Mouse (Mus musculus) embryo, embryonic 9.5 days (tissue): Measurements from ENCODE around the gene Chd2.
"Not testable (repeated sequence)": the region's sequence is repeated elsewhere in the genome, so short reads cannot be mapped to it uniquely, and the experiment has no call there.

Experiments
- DNase-seq: peaks from one replicate; pipeline ENCODE4 v3.0.0-alpha.2; 2017; ENCODE audit errors: extremely low spot score

Chd2 gene

DNA sequence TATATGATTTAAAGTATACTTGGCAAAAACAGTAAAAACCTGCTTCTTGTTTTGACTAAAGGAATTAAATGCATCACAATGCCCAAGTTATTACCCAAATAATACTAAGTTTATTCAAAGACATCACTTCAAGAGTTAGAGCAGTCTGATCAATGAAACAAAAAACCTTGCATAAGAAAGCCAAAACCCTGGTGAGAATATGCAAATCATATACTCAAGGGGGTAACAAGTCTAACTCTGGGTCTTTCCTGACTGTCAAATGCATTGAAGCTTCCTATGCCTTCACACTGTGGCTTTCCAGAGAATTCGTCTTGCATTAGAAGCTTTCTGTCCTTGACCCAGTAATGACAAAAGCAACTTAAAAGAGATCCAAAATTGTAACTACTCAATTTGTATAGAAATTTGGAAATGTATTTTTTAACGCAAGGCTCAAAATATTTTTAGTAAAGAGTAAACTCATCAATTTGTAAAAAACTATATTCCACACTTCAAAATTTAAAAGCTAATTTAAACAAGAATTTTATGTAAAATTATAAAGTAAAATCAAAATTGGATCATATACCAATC is 2.4 kb downstream of the Chd2 start:
- DNase-seq: no peak

DNA sequence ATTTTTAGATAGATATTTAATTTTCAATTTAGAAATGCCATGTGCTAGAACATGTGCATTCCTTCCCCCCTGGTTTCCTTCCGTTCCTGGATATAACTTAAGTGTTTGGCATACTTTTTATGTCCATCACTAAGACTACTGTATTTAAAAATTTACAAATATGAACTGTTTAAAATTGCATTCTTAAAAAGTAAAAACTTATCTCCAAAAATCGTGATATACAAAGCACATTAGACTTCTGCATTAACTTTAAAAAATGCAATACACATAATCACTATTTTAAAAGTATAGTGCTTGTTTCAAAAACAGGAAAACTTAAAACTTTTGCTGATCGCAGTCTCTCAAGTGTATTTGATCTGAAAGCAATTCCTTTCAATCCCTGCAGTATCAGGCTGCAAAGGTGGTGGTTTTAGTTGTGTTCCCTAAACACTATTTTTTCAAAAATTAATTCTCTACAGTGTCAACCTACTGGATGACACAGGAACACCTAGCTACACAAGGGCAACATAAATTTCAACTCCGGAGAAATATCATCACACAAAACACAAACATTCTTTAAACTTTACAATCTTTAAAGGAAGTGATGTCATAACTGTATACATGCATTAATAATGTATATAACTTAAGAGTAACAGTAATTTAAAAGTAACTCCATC is 3.1 kb downstream of the Chd2 start:
- DNase-seq: no peak

DNA sequence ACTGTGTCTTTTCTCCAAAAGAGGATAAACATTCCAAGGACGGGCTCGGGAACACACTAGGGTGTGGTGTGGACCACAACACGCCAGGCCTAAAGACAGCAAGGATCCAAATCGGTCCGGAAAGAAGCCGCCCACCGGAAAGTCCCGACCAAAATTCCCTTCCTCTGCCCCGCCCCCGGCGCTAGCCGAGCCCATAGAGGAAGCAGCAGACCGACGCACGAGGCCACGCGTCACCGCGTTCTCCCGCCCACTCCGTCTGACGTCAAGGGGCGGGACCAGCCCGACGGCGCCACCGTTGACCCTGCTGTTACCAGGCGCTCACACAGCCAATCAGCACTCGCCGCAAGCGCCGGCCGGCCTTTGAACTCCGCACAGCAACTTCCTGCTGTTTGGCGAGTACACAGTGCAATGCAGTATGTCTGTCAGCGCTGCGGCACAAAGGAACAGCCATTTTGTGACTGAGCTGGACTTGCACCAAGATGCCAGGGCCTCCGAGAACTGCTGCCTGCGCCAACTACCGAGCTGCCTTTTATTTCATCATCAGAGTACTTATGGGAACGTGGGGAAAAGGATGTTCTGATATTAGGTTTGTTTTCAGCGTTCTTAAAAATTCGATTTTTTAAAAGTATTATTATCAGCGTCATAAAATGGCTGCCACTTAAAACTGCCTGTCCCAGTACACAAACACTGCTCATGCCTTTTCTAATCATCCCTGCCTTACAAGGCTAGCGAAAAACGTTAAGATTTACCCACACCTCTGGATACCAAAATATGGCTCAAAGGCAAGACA is 3.8 kb downstream of the Chd2 start:
- DNase-seq: peak; percentile 100

DNA sequence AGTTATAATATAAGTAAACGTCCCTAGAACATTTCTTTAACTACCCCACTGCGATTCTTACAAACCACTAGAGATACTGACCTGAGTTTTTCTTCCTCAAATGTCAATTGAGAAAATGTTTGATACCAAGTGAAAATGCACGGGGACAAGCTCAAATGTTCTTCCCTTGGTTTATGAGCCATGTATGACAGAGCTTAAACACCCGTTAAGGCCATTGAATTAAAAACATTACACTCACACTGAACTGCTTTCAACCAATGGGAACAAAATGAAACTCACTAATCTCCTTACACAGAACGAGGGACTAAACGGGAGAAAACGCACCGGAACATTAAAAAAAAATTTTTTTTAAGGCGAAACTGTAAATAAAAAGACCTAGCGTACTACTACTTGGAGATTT is 4.4 kb downstream of the Chd2 start:
- no peak for DNase-seq

DNA sequence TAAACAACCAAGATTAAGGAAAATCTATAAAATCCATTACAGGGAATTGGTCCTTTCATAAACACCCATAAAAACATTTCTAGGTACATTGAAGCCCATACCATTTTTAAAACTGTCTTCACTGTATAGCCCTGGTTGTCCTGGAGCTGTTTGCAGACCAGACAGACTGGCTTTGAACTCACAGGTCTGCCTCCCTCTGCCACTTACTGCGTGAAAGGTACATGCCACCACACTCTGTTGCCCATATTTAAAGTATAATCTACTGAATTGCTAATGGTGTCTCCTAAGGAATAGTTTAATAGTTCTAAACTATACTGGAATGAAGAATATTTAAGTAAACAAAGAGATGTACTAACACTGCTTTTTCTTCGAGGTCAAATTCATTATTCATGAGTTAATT is 5.1 kb downstream of the Chd2 start:
- DNase-seq: no peak

DNA sequence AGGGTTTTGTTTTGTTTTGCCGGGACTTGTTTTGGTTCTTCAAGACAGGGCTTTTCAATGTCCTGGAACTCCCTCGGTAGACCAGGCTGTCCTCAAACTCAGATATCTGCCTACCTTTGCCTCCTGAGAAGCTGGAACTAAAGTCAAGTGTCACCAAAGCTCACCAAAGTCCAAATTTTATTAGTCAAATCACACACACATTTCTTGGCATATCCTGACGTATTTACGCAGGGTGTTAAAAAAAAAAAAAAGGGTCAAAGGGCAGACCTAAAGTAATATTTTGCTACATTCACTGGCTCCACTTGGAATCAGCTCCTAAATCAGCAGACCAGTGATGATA is 5.8 kb downstream of the Chd2 start:
- no peak for DNase-seq

DNA sequence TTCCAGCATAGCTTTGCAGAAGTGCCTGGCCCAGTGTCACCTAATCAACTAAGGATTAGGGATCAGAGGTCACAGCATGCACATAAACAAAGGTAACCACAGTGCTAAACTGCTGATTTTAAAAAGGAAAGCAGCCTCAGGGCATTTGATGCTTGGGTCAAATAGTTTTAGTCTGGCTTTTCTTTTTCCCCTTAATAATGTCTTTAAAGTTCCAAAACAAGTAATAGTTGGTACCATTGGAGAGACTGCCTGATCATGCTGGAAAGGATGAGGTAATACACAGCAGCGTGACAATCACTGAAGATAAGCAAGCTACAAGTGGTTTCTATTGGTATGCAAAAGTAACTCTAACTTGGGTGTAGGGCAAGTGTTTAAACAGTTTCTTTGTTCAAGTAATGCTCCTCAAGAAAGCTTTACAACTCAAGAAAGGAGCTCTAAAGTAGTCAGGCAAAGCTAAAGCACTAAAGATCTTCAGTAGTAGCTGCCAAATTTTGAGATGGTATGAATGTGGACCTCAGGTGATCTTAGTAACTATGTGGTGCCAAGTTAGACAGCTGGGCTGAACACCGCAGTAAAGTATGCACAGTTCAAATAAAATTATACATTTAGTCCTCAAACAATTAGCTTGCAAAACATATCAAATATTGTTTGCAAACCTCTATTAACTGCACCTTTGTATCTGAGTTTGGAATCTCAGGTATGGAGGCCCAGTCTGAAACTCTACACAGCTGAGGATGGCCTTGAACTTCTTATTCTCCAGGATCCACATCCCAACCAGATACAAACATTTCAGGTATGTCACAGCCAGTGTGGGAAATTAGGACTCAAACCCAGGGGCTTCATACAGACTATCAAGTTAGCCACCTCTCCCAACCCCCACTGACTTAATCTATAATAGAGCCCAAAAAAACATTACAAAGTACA is 6.4 kb downstream of the Chd2 start:
- no peak for DNase-seq

DNA sequence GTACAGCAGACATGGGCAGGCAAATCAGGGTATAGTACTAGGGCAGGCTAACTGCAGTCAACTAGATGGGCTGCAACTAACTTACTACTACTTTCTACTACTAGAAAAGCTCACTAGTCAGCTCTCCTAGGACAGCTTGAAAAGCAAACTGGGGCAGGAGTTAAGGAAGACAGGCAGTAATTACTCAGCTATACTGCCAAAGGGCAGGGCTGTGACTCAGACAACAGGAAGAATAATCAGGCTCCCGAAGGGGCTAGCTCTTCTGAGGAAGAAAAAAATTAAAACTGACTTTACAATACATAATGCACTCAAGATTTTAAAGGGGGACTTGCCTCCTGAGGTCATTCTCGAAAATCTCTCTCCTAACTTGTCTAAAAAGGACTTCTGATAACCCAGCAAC is 8.2 kb downstream of the Chd2 start:
- no peak for DNase-seq

DNA sequence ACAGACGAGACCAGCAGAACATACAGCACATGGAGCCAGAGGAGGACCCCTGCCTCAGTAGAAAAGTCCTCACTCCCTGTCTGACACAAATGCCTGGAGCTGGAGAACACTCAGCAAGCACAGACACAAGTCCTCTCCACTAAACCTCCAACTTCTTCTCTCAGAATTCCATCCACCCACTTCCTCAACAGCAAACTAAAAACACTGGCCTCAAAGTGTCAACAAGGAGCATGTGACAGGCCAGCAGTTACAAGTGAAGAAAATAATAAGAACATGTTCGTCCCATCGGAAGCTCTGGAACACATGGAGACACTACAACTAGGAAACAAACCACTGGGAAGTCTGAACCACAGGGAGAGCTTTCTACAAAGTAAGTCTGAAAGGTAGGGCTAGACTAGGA is 8.7 kb downstream of the Chd2 start:
- DNase-seq: no peak

DNA sequence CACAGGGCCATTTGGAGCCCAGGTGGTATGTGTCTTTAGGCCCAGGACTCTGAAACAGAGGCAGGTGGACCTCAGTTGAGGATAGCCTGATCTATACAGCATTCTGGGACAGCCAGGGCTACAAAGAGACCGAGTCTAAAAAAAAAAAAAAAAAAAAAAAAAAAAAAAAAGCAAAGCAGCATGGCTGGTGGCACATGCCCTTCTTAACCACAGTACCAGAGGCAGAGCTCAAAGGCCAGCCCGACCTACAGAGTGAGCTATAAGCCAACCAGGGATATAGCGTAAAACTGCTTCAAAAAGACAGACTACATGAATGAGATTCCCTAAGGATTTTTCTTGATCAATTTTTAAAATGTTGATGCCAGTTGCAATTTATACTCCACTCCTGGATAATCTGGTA is 9.5 kb downstream of the Chd2 start:
- DNase-seq: no peak

DNA sequence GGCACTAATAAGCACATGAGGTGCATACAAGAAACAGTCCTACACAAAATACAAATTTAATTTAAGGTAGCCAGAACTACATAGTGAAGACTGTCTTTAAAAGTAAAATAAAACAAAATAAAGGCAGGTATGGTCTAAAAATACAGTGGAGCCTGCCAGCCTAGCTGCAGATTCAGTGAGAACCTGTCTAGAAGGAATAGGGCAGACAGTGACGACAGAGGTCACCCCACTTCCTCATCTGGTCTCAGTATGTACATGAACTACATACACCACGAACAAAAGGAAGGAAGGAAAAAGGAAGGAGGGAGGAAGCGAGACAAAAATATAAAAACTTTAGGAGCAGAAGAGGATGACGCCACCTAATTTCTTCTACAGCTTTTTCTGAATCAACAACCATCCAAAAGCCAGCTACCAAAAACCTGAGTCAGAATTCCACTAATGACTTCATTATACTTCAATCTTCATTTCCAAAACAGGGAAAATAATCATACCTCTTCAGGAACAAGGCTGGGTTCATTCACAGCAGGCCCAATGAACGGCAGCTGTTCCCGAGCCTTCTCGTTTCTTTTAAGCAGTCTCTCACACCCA is 10.0 kb downstream of the Chd2 start:
- DNase-seq: no peak

DNA sequence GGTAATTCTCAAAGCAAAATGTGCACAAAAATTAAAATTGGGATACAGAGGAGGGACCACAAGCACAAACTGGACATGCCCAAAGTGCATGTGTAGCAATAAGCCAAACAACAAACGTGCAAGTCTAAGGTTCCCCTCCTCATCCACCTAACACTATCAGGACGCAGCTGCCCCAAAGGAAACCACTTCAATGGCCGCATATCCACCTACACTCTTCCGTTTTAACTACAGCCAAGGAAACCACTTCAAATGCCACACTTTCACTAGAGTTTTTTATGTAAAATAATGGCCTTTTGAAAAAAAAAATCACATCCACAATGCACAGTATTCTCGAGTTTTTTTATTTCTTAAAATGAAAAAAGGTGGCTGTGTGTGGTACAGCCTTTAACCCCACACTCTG is 10.8 kb downstream of the Chd2 start:
- no peak for DNase-seq

DNA sequence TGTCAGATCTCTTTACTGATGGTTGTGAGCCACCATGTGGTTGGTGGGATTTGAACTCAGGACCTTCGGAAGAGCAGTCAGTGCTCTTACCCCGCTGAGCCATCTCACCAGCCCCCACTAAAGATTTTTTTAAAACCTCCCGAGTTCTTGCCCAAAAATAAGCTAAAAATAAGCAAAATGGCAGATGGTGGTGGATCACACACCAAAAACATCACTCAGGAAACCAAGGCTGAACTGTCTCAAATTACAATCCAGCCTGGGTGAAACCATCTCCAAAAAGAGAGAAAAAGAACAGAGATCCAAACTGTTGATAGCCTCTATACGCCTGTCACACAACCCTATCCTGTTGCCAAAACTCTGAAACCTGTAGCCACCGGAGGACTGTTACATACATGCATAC is 11.5 kb downstream of the Chd2 start:
- DNase-seq: no peak

DNA sequence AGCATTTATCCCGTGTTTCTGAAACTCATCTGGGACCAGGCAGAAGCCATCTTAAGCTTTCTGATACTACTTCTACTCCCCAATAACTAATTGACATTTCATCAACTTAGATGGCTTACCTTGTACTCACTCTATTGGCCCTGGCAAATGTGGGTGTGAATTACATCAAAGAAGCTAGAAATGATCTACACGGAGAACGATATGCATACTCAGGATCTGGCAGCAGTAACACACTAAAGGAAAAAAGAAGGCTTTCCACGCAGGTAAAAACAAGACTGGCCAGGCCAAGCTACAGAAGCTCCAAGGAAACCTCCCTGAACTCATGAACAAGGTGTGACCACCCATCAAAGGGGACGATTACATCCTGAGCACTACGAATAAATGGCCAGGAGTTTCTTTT is 12.4 kb downstream of the Chd2 start:
- DNase-seq: no peak

DNA sequence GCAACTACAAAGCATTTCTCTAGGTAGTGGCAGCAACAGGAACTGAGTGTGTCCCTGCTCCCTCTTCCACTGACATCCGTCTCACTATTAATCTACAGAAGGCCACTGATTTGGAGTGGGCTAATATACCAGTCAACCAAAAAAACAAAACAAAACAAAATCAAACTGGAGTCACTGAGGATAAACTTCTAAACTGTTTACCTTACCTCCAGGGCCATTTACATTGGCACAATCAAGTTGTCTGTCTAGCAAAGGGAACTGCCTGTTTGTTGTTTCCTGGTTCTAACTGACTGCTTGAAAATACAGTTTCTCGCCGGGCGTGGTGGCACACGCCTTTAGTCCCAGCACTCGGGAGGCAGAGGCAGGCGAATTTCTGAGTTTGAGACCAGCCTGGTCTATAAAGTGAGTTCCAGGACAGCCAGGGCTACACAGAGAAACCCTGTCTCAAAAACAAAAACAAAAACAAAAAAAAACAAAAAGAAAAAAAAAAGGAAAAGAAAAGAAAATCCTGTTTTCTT is 13.2 kb downstream of the Chd2 start:
- DNase-seq: not testable (repeated sequence)

DNA sequence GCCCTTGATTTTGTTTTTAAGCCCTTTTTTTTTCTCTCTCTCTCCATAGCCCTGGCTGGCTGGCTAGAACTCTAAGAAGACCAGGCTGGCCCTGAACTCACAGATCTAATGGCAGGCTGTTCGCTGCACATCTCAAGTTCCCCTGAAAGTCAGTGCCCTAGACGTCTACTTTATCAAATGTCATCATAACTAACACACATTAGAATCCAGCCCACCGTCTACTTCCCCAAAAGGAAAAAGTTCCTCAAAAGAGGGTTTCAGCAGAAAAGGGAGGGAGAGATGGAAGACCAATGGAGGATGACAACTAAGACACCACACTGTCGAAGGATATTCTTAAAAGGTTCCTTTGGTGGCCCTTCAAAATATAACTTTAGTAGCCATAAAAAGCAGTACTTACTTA is 14.4 kb downstream of the Chd2 start:
- no peak for DNase-seq

DNA sequence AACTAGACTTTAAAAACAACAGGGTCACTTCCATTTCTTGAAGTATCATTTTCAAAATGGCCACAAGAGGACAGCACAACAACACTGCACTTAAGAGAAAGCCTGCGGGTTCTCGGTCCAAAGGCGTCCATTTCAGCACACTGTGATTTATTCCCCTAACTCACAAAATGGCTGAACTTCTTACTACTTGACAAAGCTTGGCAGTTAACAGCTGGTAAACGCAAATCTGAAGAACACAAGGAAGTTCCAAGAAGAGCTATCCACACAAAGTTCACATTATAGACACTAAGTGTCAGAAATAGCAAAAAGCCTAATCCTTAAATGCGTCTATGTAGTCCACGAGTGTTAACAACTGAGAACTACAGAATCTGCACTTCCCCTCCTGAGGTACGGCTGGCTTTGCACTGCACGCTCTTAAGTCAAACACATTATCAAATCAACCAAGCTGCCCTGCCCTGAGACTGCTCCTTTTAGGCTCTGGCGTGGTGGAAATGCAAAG is 17.1 kb downstream of the Chd2 start:
- DNase-seq: peak; percentile 61

DNA sequence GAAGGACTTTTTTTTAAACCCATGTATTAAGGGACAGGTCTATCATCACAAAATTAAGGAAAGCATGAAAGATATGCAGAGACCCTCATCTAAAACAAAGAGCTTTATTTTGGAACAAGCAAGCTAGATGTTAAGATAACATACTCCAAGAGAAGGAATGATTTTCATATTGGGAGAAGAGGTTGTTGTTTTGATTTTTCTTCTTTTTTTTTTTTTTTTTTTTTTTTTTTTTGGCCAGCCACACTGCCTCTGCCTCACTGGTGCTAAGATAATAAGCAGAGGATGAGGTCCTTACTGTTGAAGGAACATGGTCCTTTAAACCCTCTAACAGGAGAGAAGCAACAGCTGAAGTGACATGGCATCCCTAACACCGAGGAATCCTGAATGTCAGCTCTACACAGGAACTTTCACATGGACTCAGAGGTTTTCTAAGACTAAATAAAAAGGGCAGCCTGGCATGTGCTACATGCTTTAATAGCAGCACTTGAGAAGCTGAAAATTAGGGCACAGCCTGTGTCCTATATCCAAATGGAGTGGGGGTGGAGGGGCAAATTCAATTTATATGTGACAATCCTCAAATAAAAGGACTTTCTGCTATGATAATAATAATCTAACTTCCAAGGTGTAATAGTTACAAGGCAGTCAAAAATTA is 17.9 kb downstream of the Chd2 start:
- DNase-seq: no peak

DNA sequence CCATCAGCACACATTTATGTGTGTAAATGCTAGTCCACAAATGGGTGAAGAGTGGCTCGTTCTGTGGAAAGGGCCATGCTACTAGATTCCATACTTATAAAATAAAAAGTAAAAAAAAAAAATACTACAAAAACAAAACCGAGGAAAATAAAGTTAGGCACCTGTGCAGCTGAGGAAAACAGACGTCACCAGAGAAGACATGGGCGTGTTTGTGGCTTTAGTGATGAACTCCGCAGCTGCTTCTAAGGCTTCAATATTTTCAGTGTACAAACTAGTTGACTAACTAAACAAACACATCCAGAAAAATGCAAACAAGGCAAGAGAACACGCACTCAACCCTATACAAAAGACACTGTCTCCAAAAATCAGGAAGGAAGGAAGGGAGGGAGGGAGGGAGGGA is 18.4 kb downstream of the Chd2 start:
- DNase-seq: no peak

DNA sequence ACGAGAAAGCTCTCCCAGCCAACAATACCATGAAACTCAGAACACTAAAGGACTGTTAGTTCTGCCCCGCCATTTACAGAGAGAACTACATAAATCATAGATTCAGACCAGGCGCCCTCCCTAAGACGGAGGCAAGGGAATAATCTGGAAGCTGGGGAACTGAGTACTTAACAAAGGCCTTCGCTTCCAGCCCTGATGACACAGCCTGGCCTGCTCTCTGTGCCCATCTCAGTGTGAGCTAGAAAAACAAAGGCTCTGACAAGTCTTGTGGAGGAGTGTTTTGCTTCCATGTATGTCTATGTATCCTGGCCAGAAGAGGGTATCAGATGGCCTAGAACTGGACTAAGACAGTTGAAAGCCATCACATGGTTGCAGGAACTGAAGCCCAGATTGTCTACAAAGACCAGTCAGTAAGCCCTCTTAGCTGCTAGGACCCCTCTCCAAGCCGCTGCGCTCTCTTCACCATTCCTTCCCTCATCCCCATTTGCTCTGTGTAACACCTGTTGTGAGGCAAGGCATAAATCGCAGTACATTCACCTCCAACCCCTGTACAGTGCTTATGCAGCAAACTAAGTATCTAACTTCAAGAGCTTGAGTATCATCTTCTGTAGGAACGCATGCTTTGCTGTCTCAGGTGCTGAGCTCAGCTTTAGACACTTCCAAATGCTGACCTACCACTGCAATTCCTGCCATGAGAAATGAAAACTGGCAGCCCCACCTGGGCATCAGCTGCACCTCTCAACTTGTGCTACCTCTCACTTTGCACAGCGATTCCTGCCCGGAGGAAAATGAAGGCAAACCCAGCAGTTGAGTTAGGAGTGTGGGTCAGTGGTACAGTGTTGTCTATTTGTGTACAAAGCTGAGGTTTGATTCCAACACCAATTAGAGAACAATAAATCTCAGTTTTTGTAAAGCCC is 20.1 kb downstream of the Chd2 start:
- DNase-seq: no peak
